Mouse (Mus musculus): Measurements from ENCODE around the gene Xrcc4.

Xrcc4 gene

DNA sequence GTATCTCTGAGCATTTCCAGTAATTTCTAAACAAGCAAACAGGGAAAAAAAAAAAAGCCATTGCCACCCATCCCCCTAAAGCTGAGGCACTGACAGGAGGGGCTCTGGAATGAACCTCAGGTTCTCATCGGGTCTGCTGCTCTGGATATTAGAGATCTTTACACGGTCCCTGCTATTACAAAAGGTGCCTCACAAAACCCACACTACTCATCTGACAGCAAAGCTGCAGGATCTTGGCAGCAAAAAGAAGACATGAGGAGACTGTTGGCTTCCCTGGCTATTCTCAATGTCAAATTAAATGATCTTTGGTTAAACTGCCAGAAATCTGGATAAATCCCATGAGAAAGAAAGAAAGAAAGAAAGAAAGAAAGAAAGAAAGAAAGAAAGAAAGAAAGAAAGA is 145.1 kb downstream of the Xrcc4 start:
- no peak for DNase-seq (ENCODE audit: low spot score)

DNA sequence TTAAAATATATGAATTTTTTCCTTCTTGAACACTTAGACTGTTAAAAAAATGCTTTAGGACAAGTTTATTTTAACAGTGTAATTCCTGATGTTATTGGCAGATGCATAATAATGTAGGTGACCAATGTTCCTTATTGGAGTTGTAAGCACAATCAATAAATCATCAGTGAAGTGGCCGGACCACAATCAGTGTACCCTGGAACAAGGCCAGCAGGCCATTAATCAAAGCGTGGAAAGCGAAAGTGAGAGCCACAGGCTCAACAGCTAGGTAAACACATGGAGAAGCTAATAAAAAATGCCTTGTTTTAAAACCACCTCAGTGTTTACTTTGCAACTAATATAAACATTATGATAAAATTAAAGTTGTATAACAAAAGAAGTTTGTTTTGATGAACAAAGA is 159.9 kb downstream of the Xrcc4 start:
- no peak for DNase-seq (ENCODE audit: low spot score)

DNA sequence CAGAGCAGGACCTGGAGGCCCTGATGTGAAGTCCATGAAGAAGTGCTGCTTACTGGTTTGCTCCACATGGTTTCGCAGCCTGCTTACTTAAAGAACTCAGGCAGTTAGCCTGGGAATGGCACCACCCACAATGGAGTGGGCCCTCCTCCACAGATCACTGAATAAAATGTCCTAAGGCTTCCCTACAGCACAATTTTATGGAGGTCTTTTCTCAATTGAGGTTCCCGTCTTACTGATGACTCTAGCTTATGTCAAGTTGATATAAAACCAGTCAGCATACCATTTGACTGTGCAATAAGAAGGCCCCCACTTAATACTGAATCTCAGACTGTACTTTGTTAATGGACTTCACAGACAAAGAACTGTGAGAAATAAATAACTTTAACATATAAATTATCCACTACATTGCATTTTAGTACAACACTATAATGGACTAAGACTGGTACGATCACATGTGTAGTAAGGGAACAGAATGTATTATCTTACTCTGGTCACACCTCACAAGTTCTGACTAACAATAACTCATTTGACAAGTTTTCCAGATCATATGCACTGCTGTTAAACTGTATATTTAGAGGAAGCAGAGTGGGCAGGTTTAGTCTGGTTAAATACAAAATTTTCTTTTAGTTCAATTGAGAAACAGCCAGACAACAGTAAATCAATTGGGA is 170.5 kb downstream of the Xrcc4 start:
- DNase-seq (ENCODE audit: low spot score) = no peak

DNA sequence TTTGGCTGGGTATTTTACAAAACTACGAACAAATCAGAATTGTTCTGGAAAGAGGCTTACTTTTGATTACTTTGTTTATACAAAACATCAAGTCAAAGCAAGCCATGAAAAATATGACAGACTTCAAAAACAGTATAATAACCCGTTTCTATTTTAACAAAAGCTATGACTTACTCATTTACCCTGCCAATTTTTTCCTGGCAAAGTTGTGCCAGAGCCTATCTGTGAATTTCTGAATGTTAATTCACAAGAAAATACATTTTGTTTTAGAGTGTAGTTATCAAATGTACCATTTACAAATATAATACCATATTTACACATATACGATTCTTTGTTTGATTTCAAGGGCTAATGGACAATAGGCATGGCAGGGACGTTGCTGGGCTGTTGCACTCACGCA is 175.1 kb downstream of the Xrcc4 start:
- DNase-seq (ENCODE audit: low spot score) = no peak

DNA sequence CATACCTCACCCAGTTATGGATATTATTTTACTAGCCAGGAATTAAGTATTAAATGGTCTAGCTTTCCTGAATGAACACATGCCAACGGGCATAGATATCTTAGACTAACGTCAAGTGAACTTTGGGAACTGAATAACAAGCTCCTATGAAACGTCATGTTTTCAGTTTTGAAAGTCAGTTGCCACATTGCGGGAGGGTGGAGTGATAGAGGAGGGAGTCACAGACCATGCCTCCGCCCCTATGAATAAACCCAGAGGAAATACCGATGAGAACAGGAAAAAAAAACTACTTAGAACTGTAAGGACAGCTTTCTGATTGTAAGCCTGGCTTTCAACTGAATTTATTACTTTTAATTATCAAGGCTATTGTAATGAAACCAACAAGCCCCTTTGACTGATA is 175.5 kb downstream of the Xrcc4 start:
- no peak for DNase-seq (ENCODE audit: low spot score)

DNA sequence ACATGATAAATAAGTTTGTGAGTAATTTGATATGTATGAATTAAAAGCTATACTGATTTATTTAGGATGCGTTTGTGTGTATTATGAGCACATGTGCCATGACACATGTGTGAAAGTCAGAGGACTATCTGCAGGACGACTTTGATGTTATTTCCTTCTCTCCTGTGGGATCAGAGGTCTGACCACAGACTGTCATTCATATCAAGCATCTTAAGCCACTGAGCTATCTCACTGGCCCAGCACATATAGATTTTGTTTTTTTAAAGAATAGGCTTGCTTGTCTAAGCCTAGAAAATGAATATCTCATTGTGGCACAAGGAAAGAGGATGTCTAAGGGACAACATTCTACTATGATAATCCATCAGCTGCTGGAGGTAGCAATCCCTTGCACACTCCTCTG is 183.3 kb downstream of the Xrcc4 start:
- DNase-seq (ENCODE audit: low spot score) = no peak

DNA sequence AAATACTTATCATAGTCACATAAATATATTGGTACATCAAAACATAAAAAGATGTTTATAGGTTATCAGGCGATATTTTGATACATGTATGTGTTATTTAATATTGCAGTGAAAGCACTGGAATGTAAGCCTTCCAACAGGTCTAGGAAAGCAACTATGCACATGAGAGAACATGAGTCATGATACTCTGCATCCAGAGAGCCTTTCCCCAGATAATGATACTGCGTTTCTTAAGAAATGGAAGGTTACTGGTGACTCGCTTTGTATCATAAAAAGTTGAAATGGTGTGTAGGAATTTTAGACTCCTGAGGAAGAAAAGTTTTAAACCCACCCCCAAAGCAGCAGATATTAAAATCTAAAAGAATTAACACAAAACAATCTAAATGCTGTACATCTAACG is 190.3 kb downstream of the Xrcc4 start:
- DNase-seq (ENCODE audit: low spot score) = no peak

DNA sequence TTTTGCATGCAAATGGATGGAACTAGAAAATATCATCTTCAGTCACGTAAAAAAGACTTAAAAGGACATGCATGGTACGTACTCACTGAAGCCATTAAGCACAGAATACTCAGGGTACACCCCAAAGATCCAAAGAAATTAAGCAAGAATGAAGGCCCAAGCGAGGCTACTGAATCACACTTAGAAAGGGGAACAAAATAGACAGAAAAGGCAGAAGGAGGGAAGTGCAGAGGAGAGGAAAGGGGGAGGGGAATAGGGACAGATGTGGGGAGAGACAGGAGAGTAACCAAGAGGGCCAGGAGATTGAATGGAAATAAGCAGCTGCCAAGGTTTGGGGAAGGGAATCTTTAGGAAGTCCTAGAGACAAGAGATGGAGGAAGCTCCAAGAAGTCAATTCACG is 197.3 kb downstream of the Xrcc4 start:
- DNase-seq (ENCODE audit: low spot score) = no peak

DNA sequence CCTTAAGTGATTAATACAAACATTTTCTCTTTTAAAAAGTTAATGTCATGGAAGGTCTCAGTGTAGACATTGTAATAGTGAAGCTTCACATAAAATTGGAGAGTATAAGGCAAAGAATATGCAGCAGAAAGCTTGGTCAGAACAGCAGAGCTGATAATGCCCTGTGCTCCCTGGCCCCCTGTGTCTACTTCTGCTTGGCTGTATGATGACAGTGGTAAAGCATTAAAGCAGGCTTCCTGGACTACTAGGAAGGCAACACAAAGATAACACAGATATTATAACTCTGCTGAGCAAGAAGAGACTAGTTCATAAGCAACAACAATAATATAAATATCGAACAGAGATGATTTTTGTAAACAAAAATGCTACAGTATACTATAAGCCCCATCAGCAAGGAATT is 199.2 kb downstream of the Xrcc4 start:
- DNase-seq (ENCODE audit: low spot score) = no peak

DNA sequence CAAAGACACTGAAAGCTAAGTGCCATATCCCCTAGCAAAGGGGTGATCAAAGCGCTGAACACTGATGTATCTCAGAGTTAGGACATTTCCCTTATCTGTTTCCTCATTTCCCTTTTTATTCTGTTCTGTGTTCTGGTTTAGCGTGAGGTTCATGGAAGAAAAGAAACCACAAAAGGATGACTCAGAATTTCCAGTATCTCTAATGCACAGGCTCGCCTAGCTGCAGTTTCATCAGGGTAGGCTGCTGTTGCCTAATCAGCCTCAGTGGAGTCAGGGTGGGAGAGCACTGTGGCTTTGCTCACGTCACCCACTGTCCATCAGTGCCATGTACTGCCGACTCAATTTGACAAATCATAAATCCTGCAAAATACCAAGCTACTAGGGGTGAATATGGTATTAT is 200.3 kb downstream of the Xrcc4 start:
- peak; percentile 23 for DNase-seq (ENCODE audit: low spot score)

DNA sequence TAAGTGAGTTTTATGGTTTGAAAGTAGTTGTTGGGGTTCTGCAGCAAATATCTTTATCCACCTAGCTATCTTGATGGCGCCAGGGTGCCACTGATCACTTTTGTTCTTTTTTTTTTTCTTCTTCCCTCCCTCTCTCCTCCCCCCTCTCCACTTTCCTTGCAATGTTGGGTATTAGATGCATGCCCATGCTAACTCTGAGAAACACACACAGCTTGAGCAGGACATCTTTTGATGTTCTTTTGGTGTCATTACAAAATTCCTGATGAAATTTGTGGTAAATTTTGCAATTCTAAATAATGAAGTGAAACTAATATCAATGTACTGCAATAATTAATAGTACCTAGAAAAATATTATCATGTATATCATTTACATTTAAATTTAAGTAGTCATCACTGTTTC is 205.9 kb downstream of the Xrcc4 start:
- DNase-seq (ENCODE audit: low spot score) = no peak

DNA sequence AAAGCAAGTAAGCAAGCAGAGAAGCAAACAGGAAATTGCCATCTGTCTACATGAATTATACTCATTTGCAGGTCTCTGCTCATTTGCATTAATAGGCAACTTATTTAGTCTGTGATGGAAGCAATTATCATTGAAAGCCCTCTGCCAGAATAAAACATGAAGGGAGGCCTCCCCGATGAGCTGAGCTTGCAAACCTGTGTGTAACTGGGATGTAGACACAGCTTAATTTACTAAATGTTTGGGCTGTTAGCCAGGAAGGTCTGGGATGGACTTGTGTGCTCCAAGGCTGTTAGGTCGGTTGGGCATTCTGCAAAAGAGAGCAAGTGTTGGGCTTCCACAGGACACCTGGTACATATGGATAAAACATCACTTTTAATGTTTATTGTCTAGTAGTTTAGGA is 208.1 kb downstream of the Xrcc4 start:
- DNase-seq (ENCODE audit: low spot score) = no peak

DNA sequence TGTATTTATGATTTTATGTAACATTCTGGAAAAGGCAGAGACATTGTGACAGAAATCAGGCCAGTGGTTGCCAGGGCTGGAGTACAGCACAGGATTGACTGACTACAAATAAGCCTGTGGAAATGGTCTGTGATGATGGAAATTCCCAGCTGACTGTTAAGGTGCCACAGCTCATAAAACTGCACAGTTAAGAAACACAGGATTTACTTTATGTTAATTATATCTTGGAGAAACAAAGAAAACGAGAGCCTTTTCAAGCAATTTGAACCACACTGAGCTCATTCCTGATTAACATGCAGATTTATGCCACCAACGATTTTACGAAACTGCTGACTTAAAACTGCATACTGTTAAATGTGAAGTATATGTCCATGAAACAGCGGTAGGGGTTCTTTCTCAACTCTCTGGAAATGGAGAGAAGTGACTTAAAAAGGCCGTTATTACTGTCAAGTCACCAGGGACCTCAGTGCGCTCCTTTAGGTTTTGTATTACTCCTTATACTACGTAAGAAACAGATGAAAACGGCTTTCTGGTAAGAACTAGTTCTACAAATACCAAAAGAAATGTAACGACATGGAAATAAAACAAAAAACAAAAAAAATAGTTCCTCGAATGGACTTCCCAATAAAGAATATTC is 210.5 kb downstream of the Xrcc4 start:
- DNase-seq (ENCODE audit: low spot score) = no peak

DNA sequence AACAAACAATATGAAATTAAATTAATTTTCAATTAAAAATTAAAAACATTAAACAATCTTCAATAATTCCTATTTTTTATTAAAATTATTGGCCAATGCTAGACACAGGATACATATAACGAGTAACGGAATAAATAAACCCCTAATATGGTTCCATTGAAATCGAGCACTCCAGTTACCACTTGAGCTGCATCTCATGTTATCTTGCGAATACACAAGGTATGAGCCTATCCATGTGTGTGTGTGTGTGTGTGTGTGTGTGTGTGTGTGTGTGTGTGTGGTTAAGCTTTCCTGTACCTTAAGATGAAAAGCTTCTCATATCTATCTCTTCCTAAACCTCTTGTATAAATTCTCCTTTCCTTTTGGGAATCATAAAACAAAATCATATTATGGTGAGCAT is 213.9 kb downstream of the Xrcc4 start:
- DNase-seq (ENCODE audit: low spot score) = no peak

DNA sequence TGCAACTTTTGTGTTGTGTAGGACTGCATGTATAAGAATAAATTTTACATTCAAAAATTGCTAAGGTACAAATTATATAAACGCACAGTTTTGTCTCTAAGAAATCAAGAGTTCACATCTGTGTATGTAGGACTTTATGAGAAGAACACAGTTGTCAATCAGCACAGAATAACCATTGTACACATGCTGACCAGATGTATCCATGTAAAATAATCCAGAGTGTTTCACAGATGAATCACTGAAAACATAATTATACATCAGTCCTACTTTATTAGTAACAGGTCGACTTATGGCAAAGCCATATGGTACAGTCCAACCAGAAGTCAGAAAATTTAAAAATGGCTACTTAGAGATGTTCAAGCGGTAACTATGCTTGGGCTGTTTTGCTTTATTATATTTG is 216.7 kb downstream of the Xrcc4 start:
- no peak for DNase-seq (ENCODE audit: low spot score)

DNA sequence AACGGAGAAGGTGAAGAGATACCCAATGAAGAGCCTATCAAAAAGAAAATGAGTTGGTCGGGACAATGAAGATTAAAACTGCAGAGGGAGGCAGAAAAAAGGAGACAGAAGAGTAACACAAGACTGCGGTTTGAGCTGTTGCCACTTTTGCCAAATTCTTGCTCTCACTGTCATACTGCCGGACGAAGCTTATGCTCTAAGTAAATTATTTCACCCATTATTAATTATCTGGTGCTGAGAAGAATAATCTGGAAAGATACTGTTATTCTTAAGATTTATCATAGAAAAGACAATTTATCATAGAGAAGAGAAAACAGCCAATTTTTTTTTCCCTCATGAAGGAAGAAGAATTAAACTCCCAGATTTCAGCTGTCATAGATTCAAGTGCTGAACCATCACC is 235.3 kb downstream of the Xrcc4 start:
- DNase-seq (ENCODE audit: low spot score) = no peak

DNA sequence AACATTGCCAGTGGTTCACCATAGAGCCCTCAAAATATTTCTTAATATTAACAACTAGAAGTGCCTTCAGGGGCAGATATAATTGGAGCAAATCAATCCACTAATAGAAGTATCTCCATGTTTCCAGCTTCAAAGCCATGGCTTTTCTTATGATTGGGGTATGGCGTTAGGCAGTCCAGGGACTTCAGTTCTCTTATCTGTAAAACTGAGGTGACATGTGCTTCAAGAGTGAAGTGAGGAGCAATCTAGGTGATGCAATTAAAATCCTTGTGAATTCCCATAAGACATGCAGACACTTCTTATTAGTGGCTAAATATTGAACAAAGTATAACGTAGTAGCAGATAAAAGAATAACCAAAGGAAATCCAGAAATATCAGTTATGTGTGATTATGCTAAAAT is 238.7 kb downstream of the Xrcc4 start:
- DNase-seq (ENCODE audit: low spot score) = no peak

DNA sequence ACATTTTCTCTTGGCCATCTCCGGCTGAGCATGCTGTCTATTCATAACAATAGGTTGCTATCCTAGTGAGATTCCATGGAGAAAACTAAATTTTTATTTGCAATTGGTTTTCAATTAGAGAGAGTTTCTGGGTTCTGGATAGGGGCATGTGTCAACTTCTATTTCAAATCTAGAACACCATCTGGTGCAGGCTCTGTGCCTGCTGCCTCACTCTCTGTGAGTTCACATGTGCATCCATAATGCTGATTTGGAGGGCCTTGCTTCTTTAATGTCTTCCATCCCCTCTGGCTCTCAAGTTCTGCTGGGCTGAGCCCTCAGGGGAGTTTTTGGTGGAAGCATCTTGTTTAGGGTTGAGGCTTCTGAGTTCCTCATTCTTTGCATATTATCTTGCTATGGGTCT is 239.5 kb downstream of the Xrcc4 start:
- DNase-seq (ENCODE audit: low spot score) = no peak

DNA sequence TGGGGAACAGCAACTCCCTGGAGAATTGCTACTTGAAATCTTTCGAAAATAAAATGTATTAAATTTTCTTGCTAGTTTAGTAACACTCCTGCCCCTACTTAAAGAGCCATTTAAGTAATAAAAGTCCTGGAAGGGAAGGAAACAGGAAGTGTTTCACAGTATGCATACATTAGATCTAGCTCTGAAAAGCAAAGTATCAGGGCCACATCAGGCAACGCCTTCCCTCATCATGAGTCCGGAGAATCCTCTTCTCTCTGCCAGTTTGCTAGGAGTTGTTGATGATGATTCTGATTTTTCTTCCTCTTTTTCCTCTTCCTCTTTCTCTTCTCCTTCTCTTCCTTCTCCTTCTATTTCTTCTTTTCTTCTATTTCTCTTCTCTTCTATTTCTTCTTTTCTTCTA is 250.8 kb downstream of the Xrcc4 start:
- DNase-seq (ENCODE audit: low spot score) = no peak

DNA sequence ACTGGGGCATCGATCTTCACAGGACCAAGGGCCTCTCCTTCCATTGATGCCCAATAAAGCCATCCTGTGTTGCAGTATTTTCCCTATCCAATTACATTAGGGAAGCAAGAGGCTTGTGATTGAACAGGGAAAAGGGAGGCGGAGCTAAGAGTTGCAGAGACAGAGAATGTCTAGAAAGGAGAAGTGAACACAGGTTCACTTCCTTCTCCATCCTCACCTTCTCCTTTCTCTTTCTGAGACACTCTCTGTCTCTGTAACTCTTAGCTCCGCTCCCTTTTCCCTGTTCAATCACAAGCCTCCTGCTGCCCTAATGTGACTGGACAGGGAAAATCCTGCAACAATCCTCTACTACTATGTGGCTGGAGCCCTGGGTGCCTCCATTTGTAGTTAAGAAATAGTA is 254.9 kb downstream of the Xrcc4 start:
- no peak for DNase-seq (ENCODE audit: low spot score)

DNA sequence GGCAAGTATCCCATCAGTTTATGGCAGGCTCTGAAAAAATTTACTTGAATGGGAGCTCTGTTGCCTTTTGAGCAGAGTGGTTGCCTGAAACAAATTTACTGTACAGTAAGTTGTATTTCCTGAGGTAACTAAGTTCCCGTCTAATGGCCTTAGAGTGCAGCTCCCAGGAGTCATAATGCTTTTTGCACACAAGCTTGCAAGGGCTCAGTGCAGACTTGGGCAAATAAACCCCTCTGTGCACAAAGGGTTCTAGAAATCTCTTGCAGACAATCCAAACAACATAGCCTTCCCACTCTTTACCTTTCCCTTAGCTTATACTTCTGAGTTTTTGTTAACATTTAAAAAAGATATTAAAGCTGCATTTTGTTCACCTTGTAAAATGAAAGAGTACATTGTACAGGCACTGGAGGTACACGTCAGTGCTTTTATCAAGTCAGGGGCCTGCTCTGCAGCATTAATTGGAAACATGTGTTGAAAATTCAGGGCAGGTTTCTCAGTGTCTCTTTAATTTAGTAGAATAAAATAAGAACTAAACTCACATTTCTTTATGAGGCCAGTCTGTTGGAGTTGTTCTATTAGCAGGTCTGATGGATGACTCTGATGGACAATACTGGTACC is 256.2 kb downstream of the Xrcc4 start:
- DNase-seq (ENCODE audit: low spot score) = no peak

DNA sequence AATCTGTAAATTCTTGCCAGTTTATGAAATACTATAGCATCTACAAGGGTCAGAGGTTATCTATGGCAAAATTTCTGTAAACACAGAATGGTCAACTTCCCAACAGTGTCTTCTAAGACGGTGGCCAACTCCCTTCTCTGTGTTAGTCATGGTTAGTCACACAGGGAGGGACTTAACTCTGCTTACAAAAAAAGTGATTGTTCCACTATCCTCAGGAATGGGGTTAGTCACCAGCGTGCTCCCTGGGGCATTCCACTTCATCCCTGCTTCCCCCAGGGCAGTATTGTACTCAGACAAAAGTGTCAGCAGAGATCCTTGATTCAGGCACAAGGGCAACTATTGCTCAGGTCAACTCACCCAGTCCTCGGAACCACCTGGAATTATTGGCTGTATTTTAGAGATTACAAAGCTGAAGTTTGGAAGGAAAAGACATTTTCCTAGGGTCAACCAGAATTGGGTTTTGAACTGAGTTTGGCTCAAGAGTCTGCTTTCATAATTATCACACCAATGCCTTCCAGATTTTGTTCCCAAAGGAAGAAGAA is 260.9 kb downstream of the Xrcc4 start:
- no peak for DNase-seq (ENCODE audit: low spot score)

DNA sequence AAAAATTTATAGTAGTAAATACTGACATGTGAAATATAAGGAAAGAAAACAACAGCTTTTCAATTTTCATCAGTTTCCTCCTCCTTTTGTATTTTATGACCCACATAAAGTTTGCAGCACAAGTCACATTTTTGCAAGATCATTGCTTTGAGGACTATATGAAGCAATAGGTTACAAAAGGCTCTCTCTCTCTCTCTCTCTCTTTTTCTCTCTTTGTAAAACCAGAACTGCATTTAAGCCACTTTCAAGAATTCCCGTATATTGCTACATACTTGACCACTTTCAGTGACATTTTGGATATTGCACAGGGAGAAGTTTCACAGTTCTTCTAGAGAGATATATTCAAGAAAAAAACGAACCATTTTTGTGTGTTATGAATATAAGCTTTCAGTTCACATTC is 261.6 kb downstream of the Xrcc4 start:
- DNase-seq (ENCODE audit: low spot score) = no peak

DNA sequence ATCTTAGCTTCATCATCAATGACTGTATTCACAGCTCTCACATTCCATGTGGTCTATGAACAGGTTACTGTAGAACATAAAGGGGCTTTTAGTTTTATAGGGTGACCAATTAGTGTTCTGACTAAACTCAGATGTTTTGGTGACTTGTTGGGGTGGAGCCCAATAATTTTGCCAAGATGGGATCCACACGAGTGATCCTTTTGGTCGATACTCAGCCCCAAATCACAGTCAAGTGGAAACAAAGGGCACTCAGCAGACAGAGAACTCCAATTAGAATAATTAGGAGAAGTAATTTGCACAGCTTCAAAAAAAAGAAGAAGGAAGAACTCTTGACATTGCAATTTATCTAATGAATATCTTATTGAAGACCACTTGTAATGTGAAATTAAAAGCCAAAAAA is 274.9 kb downstream of the Xrcc4 start:
- DNase-seq (ENCODE audit: low spot score) = no peak

Measured in c-Kit-positive CD71-positive TER-119-positive erythroid progenitor cells, embryonic 14.5 days (primary cell).